Mouse (Mus musculus) liver, adult 2 months (tissue): ENCODE measurements at regions not wholly inside any gene's neighbourhood (a gene's known extent, or its start where the extent isn't known, plus 50 kb on each side); places are given as distances from the start of the nearest gene placed in this dataset.

Source experiments
- CTCF ChIP-seq: fragments of 200-500 bp; IDR thresholded peaks from 2 replicates; pipeline ENCODE4 v1.5.1; 2011; ENCODE audit warnings: low read depth, low read length, control low read depth
- POLR2A ChIP-seq: fragments of 200-500 bp; IDR thresholded peaks from 2 replicates; pipeline ENCODE4 v1.6.1; 2011; ENCODE audit warnings: low read length, control low read depth; ENCODE audit not compliant: insufficient read depth; ENCODE audit errors: extremely low read depth

- TF ChIP-seq CTCF (no peak), POLR2A (no peak)
Observed at GRCm38 (mm10) chr4:33585821-33586220, 275.7 kb downstream of the Rngtt start.
